Mouse (Mus musculus) CH12.LX (cell line): ENCODE measurements around the gene Kmt2a. TPM values are rescaled to one million over a fixed set of nuclear protein-coding genes. Genes with fewer than 3 reads are reported as not detected.

ENCODE experiments used
- DNase-seq: peaks from one replicate; pipeline ENCODE4 v3.0.0-alpha.2; 2013; ENCODE audit errors: extremely low read depth
- H3K27ac ChIP-seq: 2 replicates; pipeline ENCODE4 v1.5.1; 2012; ENCODE audit warnings: low read depth, mild to moderate bottlenecking, control low read depth, moderate library complexity; ENCODE audit not compliant: insufficient read depth
- H3K27me3 ChIP-seq: replicated peaks from 2 replicates; pipeline ENCODE3; 2012; ENCODE audit warnings: inconsistent platforms
- H3K36me3 ChIP-seq, 2 experiments: replicated peaks in 1 of 2; 2 replicates each; pipeline versions ENCODE3 to v1.6.1; 2012; ENCODE audit warnings: inconsistent platforms in 1 of 2, low read length in 1 of 2, mild to moderate bottlenecking in 1 of 2, mixed read lengths in 1 of 2, moderate library complexity in 1 of 2; ENCODE audit not compliant: control insufficient read depth in 1 of 2, insufficient read depth in 1 of 2
- H3K4me1 ChIP-seq, 2 experiments: 2 replicates each; pipeline ENCODE4 v1.6.1; 2012; ENCODE audit warnings: inconsistent platforms in 1 of 2, moderate library complexity in 1 of 2; ENCODE audit not compliant: insufficient read depth in 2 of 2, control insufficient read depth in 1 of 2
- H3K4me2 ChIP-seq: 2 replicates; pipeline ENCODE4 v1.6.1; 2012; ENCODE audit warnings: low read depth, mild to moderate bottlenecking, control low read depth; ENCODE audit not compliant: poor library complexity, insufficient read depth, severe bottlenecking
- H3K4me3 ChIP-seq, 3 experiments: fragments of 150-350 bp in 1 of 3; sonication (generic) in 1 of 3; replicated peaks in 1 of 3; 2 replicates each; pipeline versions ENCODE3 to v1.5.1; 2011 to 2012; ENCODE audit warnings: low read depth in 2 of 3, low read length in 2 of 3, mild to moderate bottlenecking in 2 of 3, moderate library complexity in 2 of 3, control low read depth in 1 of 3, improper control_type of control experiment in 1 of 3, inconsistent platforms in 1 of 3, mixed read lengths in 1 of 3; ENCODE audit not compliant: poor library complexity in 1 of 3
- H3K79me2 ChIP-seq: replicated peaks from 2 replicates; pipeline ENCODE4 v1.6.1; 2012; ENCODE audit warnings: mild to moderate bottlenecking, moderate library complexity; ENCODE audit not compliant: control insufficient read depth, poor library complexity, insufficient read depth, severe bottlenecking; ENCODE audit errors: extremely low read depth
- H3K9ac ChIP-seq: 2 replicates; pipeline ENCODE4 v1.6.1; 2012; ENCODE audit warnings: low read depth, mild to moderate bottlenecking, control low read depth, moderate library complexity; ENCODE audit not compliant: insufficient read depth
- H3K9me3 ChIP-seq: replicated peaks from 2 replicates; pipeline ENCODE3; 2012; ENCODE audit warnings: low read length, inconsistent platforms, mixed read lengths
- CHD2 ChIP-seq: IDR thresholded peaks from 2 replicates; pipeline ENCODE4 v1.6.1; 2011; ENCODE audit warnings: low read length, improper control_type of control experiment
- CTCF ChIP-seq, 2 experiments: IDR thresholded peaks in 1 of 2; conservative IDR thresholded peaks in 1 of 2; 2 replicates each; pipeline ENCODE4 v1.5.1; 2011 to 2012; ENCODE audit warnings: low read depth in 2 of 2, low read length in 2 of 2, improper control_type of control experiment in 1 of 2, inconsistent platforms in 1 of 2, mild to moderate bottlenecking in 1 of 2, moderate library complexity in 1 of 2
- GABPA ChIP-seq: IDR thresholded peaks from 2 replicates; pipeline ENCODE4 v1.6.1; 2012; ENCODE audit warnings: low read depth, low read length, improper control_type of control experiment, inconsistent platforms; ENCODE audit not compliant: insufficient replicate concordance
- KAT2A ChIP-seq: IDR thresholded peaks from 2 replicates; pipeline ENCODE4 v1.6.1; 2012; ENCODE audit warnings: low read length, improper control_type of control experiment, inconsistent platforms; ENCODE audit not compliant: insufficient replicate concordance
- MAFK ChIP-seq: IDR thresholded peaks from 2 replicates; pipeline ENCODE4 v1.6.1; 2011; ENCODE audit warnings: low read length, improper control_type of control experiment; ENCODE audit not compliant: insufficient replicate concordance
- MAX ChIP-seq: IDR thresholded peaks from 2 replicates; pipeline ENCODE4 v1.6.1; 2011; ENCODE audit warnings: low read length, improper control_type of control experiment
- MAZ ChIP-seq: IDR thresholded peaks from 2 replicates; pipeline ENCODE4 v1.6.1; 2012; ENCODE audit warnings: low read depth, mild to moderate bottlenecking, inconsistent platforms, low read length, improper control_type of control experiment, moderate library complexity
- NELFE ChIP-seq: IDR thresholded peaks from 2 replicates; pipeline ENCODE4 v1.6.1; 2011; ENCODE audit warnings: low read depth, low read length, improper control_type of control experiment
- POLR2AphosphoS2 ChIP-seq: IDR thresholded peaks from 2 replicates; pipeline ENCODE4 v1.6.1; 2011; ENCODE audit warnings: low read depth, low read length, improper control_type of control experiment
- RAD21 ChIP-seq: IDR thresholded peaks from 2 replicates; pipeline ENCODE4 v1.6.1; 2011; ENCODE audit warnings: low read depth, mild to moderate bottlenecking, low read length, improper control_type of control experiment, moderate library complexity
- RCOR1 ChIP-seq: conservative IDR thresholded peaks from 2 replicates; pipeline ENCODE4 v1.6.1; 2012; ENCODE audit warnings: low read depth, mild to moderate bottlenecking, inconsistent platforms, low read length, improper control_type of control experiment
- SMC3 ChIP-seq: IDR thresholded peaks from 2 replicates; pipeline ENCODE4 v1.6.1; 2011; ENCODE audit warnings: low read depth, low read length, improper control_type of control experiment
- USF1 ChIP-seq: IDR thresholded peaks from 2 replicates; pipeline ENCODE4 v1.6.1; 2014; ENCODE audit warnings: low read depth, mild to moderate bottlenecking, inconsistent platforms, low read length, improper control_type of control experiment
- ZC3H11A ChIP-seq: IDR thresholded peaks from 2 replicates; pipeline ENCODE4 v1.6.1; 2012; ENCODE audit warnings: low read depth, mild to moderate bottlenecking, inconsistent platforms, low read length, improper control_type of control experiment
- ZKSCAN1 ChIP-seq: IDR thresholded peaks from 2 replicates; pipeline ENCODE4 v1.6.1; 2012; ENCODE audit warnings: low read depth, inconsistent platforms, low read length, improper control_type of control experiment, borderline replicate concordance
- dilution Hi-C: fragments of 300-500 bp; cut with MboI; formaldehyde crosslinking; loops from 2 replicates; pipeline ENCODE4 v1.14.3; 2020; ENCODE audit warnings: low sequenced_read_pairs; ENCODE audit not compliant: extremely low pct_unique_long_range_greater_than_20kb, extremely low pct_ligation_motif_present
- in situ Hi-C: fragments of 300-500 bp; cut with MboI; formaldehyde crosslinking; loops from 3 replicates; pipeline ENCODE4 v1.14.3; 2019; ENCODE audit warnings: low sequenced_read_pairs, low pct_ligation_motif_present, low pct_unique_long_range_greater_than_20kb, mixed read lengths
- polyA plus RNA-seq: library from polyadenylated mRNA; unstranded; fragments of >175 nt; gene quantifications from 2 replicates; pipeline ENCODE4 v1.2.1, GENCODE M21; 2012; ENCODE audit warnings: low read depth; ENCODE audit not compliant: insufficient read length
- total RNA-seq, 2 experiments: library from RNA; depleted of rRNA; stranded (reverse); fragments of 300-350 nt in 1 of 2; fragments of >200 nt in 1 of 2; gene quantifications; 2 replicates each; pipeline ENCODE4 v1.2.3; 2012 to 2014

The Kmt2a gene
- total and polyA plus RNA-seq, 3 experiments, result 2.5 to 21.3 (median 7.2) TPM

DNA sequence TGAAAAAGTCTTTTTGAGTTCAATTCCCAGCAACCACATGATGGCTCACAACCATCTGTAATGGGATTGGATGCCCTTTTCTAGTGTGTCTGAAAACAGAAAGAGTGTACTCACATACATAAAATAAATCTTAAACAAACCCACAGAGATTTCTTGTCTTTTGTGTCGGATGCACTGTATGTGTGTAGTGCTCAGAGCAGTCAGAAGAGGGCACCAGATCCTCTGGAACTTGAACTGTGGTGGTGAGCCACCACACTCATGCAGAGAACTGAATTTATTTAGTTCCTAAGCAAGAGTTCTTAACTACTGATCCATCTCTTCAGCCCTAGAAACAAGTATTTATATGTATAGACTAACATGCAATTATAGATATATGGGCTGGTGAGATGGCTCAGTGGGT lies 35.1 kb upstream of the Kmt2a start:
- Histone ChIP-seq H3K27me3 (no peaks in the 10 kb centered on the region), H3K4me2 (no peak overlapping the region), H3K79me2 (peaks cover 59% of the 10 kb centered on the region), H3K4me3 (no peak overlapping the region), H3K9me3 (no peaks in the 10 kb centered on the region), H3K36me3 (peaks cover 16 to 53% of the 10 kb centered on the region in 2 experiments), H3K4me1 (peaks cover 0 to 24% of the 10 kb centered on the region in 2 experiments; a peak in 1 of 4 replicates), H3K27ac (no peak overlapping the region), H3K9ac (no peak overlapping the region)
- DNase-seq, result peak; percentile 59
- dilution Hi-C loops (no loop called here), in situ Hi-C loops (no loop called here)
- TF ChIP-seq RAD21 (peak; percentile 46), POLR2AphosphoS2 (no peak), CTCF (conservative IDR thresholded peaks at IDR 0.05 in 1 of 2, IDR thresholded peaks at IDR 0.05 in 1 of 2; ENCODE audit: low read depth in 2 of 2, low read length in 2 of 2) (peak; percentile 27 to 67; a peak in 3 of 4 replicates), NELFE (no peak), CHD2 (no peak), MAX (no peak), SMC3 (peak; percentile 52), KAT2A (no peak), MAFK (no peak)

GRCm38 (mm10) chr9:44914706-44915105 lies 33.6 kb upstream of the Kmt2a start:
- H3K4me2 ChIP-seq, result no peak overlapping the region
- H3K9me3 ChIP-seq, result no peaks in the 10 kb centered on the region
- H3K4me1 ChIP-seq, result peaks cover 0 to 33% of the 10 kb centered on the region in 2 experiments; a peak in 1 of 4 replicates
- no peak for DNase-seq
- no peak overlapping the region for H3K9ac ChIP-seq
- H3K36me3 ChIP-seq, result peaks cover 21 to 66% of the 10 kb centered on the region in 2 experiments
- TF ChIP-seq GABPA (no peak), SMC3 (no peak), MAZ (no peak), USF1 (no peak), RCOR1 (no peak), RAD21 (no peak), ZC3H11A (no peak)
- no peak overlapping the region for H3K27ac ChIP-seq
- H3K79me2 ChIP-seq, result peaks cover 52% of the 10 kb centered on the region
- no peaks in the 10 kb centered on the region for H3K27me3 ChIP-seq
- in situ Hi-C loops (no loop called here), dilution Hi-C loops (no loop called here)
- H3K4me3 ChIP-seq, result no peak overlapping the region

GRCm38 (mm10) chr9:44911365-44911764 lies 30.3 kb upstream of the Kmt2a start:
- H3K9me3 ChIP-seq, result no peaks in the 10 kb centered on the region
- in situ Hi-C loops (no loop called here), dilution Hi-C loops (no loop called here)
- DNase-seq, result no peak
- no peak overlapping the region for H3K9ac ChIP-seq
- no peak overlapping the region for H3K4me2 ChIP-seq
- no peaks in the 10 kb centered on the region for H3K27me3 ChIP-seq
- TF ChIP-seq RCOR1, result no peak
- no peak for TF ChIP-seq ZKSCAN1
- no peak for TF ChIP-seq USF1
- H3K79me2 ChIP-seq, result peaks cover 22% of the 10 kb centered on the region
- no peak overlapping the region for H3K27ac ChIP-seq
- H3K4me1 ChIP-seq, result peaks cover 0 to 16% of the 10 kb centered on the region in 2 experiments; a peak in 1 of 4 replicates
- H3K36me3 ChIP-seq, result peaks cover 21 to 60% of the 10 kb centered on the region in 2 experiments
- H3K4me3 ChIP-seq, result no peak overlapping the region
